Mouse (Mus musculus) limb, embryonic 13.5 days (tissue): ENCODE measurements around the gene Mdfic. TPM values are rescaled to one million over a fixed set of nuclear protein-coding genes. Genes with fewer than 3 reads are reported as not detected.

Experiments
- ATAC-seq: fragments of 200-750 bp; cut with Nextera tagmentation; 2 replicates; pipeline ENCODE4 v1.8.0; 2017; ENCODE audit warnings: low read depth, moderate number of reproducible peaks, moderate TSS enrichment; ENCODE audit not compliant: low FRiP score
- H3K27ac ChIP-seq: fragments of 300-500 bp; sonication (generic); 2 replicates; pipeline ENCODE4 v1.5.1; 2015; ENCODE audit warnings: inconsistent platforms, mild to moderate bottlenecking, moderate library complexity
- H3K27me3 ChIP-seq: fragments of 300-500 bp; sonication (generic); 2 replicates; pipeline ENCODE4 v1.6.1; 2015; ENCODE audit warnings: mild to moderate bottlenecking, inconsistent platforms
- H3K36me3 ChIP-seq: fragments of 300-500 bp; sonication (generic); 2 replicates; pipeline ENCODE4 v1.6.1; 2015; ENCODE audit warnings: inconsistent platforms, mild to moderate bottlenecking, moderate library complexity
- H3K4me1 ChIP-seq: fragments of 300-500 bp; sonication (generic); 2 replicates; pipeline ENCODE4 v1.6.1; 2015; ENCODE audit warnings: inconsistent platforms
- H3K4me2 ChIP-seq: fragments of 300-500 bp; sonication (generic); replicated peaks from 2 replicates; pipeline ENCODE4 v1.6.1; 2015; ENCODE audit warnings: inconsistent platforms, mild to moderate bottlenecking, moderate library complexity
- H3K4me3 ChIP-seq: fragments of 300-500 bp; sonication (generic); 2 replicates; pipeline ENCODE4 v1.5.1; 2015; ENCODE audit warnings: moderate library complexity, mild to moderate bottlenecking, inconsistent platforms
- H3K9ac ChIP-seq: fragments of 300-500 bp; sonication (generic); 2 replicates; pipeline ENCODE4 v1.6.1; 2015; ENCODE audit warnings: mild to moderate bottlenecking, inconsistent platforms
- H3K9me3 ChIP-seq: fragments of 300-500 bp; sonication (generic); 2 replicates; pipeline ENCODE4 v1.6.1; 2016; ENCODE audit warnings: inconsistent platforms
- WGBS: fragments of 180-500 bp; shearing (Covaris S2); methylation state at CpG from one replicate; pipeline ENCODE4 v1.1.7; 2015; 5-methylcytosine and 5-hydroxymethylcytosine counted together
- polyA plus RNA-seq: library from polyadenylated mRNA; unstranded; fragments of >200 nt; fragmentation: Nextera tagmentation; extraction: Ambion mirVana; gene quantifications from 2 replicates; pipeline ENCODE4 v1.2.1, GENCODE M21; 2015

The Mdfic gene
- polyA plus RNA-seq, 1 experiment from 2014 or later: 10.6 TPM

- H3K9ac ChIP-seq: no peak overlapping the region
- H3K4me1 ChIP-seq: no peaks in the 10 kb centered on the region
- no peak overlapping the region for H3K4me3 ChIP-seq
- no peaks in the 10 kb centered on the region for H3K36me3 ChIP-seq
- no peak for ATAC-seq
- 78% methylated on average over 1 of the region's 1 CpGs for WGBS
- H3K27ac ChIP-seq: no peak overlapping the region
- H3K27me3 ChIP-seq: no peaks in the 10 kb centered on the region
- no peak overlapping the region for H3K4me2 ChIP-seq
- peaks cover 2% of the 10 kb centered on the region; the same call in 1 of the 2 replicates for H3K9me3 ChIP-seq
Measured at GRCm38 (mm10) chr6:15830651-15831050, 110.2 kb downstream of the Mdfic start.

- no peak overlapping the region for H3K9ac ChIP-seq
- no peak overlapping the region for H3K4me2 ChIP-seq
- no peak overlapping the region for H3K4me3 ChIP-seq
- no peaks in the 10 kb centered on the region for H3K27me3 ChIP-seq
- 73% methylated on average over 3 of the region's 3 CpGs for WGBS
- H3K4me1 ChIP-seq: no peaks in the 10 kb centered on the region
- no peaks in the 10 kb centered on the region for H3K36me3 ChIP-seq
- no peak for ATAC-seq
- H3K27ac ChIP-seq: no peak overlapping the region
- peaks cover 2% of the 10 kb centered on the region; the same call in 1 of the 2 replicates for H3K9me3 ChIP-seq
Measured at GRCm38 (mm10) chr6:15837695-15838094, 117.2 kb downstream of the Mdfic start.

GRCm38 (mm10) chr6:15839831-15840230, 119.4 kb downstream of the Mdfic start:
- Histone ChIP-seq H3K4me1 (no peaks in the 10 kb centered on the region), H3K36me3 (no peaks in the 10 kb centered on the region), H3K9me3 (no peaks in the 10 kb centered on the region), H3K4me3 (no peak overlapping the region), H3K27ac (no peak overlapping the region), H3K27me3 (no peaks in the 10 kb centered on the region), H3K9ac (no peak overlapping the region), H3K4me2 (no peak overlapping the region)
- no peak for ATAC-seq
- whole genome bisulfite sequencing: 78% methylated on average over 3 of the region's 3 CpGs

DNA sequence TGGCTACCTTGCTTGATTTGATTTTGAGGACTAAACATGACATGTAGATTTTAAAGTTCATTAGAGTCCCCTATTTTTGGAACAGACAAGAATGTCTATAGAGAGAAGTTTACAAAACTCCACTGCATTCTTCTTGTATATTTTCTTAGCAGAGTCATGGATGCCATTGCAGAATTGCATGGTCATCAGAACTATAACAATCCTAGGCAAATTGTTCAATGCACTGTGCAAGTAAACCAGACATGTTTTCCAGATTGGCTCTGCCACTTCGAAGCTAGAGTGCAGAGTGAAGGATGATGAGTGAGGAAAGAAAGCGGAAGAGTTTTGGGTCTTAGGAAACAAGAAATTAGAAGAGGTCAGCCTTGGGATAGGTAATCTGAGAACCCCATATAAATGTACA, 120.0 kb downstream of the Mdfic start:
- H3K9me3 ChIP-seq: no peaks in the 10 kb centered on the region
- 88% methylated on average over 2 of the region's 2 CpGs for WGBS

DNA sequence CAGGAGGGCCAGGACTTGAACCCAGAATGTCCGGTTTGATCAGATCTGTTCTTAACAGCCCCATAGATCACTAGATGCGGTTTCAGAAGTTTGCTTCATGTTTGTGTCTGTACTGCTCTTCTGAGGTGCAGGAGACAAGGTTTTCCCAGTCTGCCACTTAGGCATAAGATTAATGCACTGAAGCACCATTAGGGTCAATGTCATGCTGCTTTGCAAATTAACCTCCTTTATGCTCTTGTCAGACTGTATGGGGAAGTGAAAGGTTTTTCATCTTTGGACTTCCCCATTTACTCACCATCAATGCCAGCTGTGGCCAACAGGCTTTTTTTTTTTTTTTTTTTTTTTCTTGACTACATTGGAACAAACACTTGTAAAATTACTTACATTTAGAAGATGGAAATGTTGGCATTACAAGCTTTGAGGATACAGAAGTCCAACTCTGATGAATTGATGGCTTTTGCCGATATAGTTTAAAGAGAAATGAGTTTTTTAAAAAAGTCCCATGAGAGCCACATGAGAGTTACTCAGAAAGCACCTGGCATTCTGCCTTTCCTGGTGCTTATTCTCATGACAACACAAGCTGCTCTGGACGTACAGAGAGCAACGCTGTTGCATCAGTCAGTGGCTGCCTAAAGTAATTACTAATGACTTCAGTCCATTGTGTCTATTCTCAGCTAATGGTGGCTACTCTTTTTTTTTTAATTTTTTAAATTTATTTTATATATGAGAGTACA, 121.2 kb downstream of the Mdfic start:
- Histone ChIP-seq H3K27ac (no peak overlapping the region), H3K9me3 (no peaks in the 10 kb centered on the region), H3K4me1 (no peaks in the 10 kb centered on the region), H3K4me2 (no peak overlapping the region), H3K27me3 (no peaks in the 10 kb centered on the region), H3K36me3 (no peaks in the 10 kb centered on the region), H3K9ac (no peak overlapping the region), H3K4me3 (no peak overlapping the region)
- WGBS: 75% methylated on average over 5 of the region's 5 CpGs
- ATAC-seq: no peak

More for the DNA sequence above, 120.0 kb downstream of the Mdfic start:
- no peaks in the 10 kb centered on the region for H3K36me3 ChIP-seq
- no peak for ATAC-seq
- H3K9ac ChIP-seq: no peak overlapping the region
- H3K4me2 ChIP-seq: no peak overlapping the region
- H3K4me1 ChIP-seq: no peaks in the 10 kb centered on the region
- H3K27me3 ChIP-seq: no peaks in the 10 kb centered on the region
- H3K27ac ChIP-seq: no peak overlapping the region
- no peak overlapping the region for H3K4me3 ChIP-seq

DNA sequence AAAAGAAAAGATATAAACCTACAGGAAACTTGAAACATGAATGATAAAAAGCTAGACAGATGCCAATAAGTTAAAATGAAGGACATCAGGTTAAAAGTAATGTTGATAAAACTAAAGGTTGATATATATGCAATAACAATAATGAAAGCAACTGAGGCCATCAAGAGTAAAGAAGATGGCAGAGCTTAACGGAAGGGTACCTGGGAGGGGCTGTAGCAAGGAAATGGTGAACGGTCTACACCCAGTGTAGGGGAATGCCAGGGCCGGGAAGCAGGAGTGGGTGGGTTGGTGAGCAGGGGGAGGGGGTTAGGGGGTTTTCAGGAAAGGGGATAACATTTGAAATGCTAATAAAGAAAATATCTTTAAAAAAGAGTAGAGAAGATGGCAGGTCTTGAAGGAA, 122.8 kb downstream of the Mdfic start:
- no peak overlapping the region for H3K4me3 ChIP-seq
- no peak overlapping the region for H3K4me2 ChIP-seq
- no peaks in the 10 kb centered on the region for H3K4me1 ChIP-seq
- H3K27me3 ChIP-seq: no peaks in the 10 kb centered on the region
- no peak overlapping the region for H3K27ac ChIP-seq
- H3K9me3 ChIP-seq: no peaks in the 10 kb centered on the region
- no peak for ATAC-seq
- H3K36me3 ChIP-seq: no peaks in the 10 kb centered on the region
- H3K9ac ChIP-seq: no peak overlapping the region
- 93% methylated on average over 3 of the region's 3 CpGs for WGBS

DNA sequence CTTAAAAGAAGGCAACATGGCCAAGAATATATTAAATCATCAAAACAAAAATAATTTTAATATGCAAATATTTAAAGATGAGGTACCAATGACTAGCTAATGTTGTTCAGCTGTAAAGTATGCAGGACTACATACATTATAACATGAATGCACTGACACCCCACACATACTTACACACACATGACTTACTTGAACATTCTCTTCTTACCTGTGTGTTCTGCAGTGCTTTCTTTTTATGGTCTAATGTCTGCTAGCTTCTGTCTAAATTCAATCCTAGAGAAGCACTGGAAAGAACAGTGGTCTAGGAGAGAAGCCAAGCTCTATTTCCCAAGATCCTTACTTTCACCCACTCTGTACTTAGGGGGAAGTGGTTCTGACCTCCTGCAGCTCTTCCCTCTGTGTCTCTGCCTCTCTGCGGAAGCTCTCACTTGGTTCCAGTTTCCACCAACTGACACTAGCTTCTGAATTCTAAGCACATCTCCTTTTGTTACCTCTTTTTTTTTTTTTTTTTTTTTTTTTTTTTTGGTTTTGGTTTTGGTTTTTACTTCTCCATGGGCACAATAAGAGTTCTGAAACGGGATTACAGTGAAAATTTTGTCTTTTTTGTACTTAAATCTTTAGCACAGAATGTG, 125.4 kb downstream of the Mdfic start:
- no peak for ATAC-seq
- Histone ChIP-seq H3K4me3 (no peak overlapping the region), H3K4me2 (no peak overlapping the region), H3K4me1 (no peaks in the 10 kb centered on the region), H3K9ac (no peak overlapping the region), H3K9me3 (no peaks in the 10 kb centered on the region), H3K27me3 (no peaks in the 10 kb centered on the region), H3K36me3 (no peaks in the 10 kb centered on the region), H3K27ac (no peak overlapping the region)
- WGBS: 69% methylated on average over 2 of the region's 2 CpGs
